Mouse (Mus musculus) neural tube, embryonic 14.5 days (tissue): ENCODE data around the gene 4921507P07Rik. TPM values are rescaled to one million over a fixed set of nuclear protein-coding genes. Genes with fewer than 3 reads are reported as not detected.
"Not testable (repeated sequence)": the region's sequence is repeated elsewhere in the genome, so short reads cannot be mapped to it uniquely, and the experiment has no call there.

Experiments used
- ATAC-seq: fragments of 200-750 bp; cut with Nextera tagmentation; 2 replicates; pipeline ENCODE4 v1.8.0; 2017; ENCODE audit warnings: low read depth, mild to moderate bottlenecking, moderate TSS enrichment, moderate library complexity
- H3K27ac ChIP-seq: fragments of 300-500 bp; sonication (generic); 2 replicates; pipeline ENCODE4 v1.5.1; 2014; ENCODE audit warnings: low read depth, mild to moderate bottlenecking, control low read depth, low read length, moderate library complexity, mixed read lengths
- H3K27me3 ChIP-seq: fragments of 300-500 bp; sonication (generic); 2 replicates; pipeline ENCODE4 v1.6.1; 2014; ENCODE audit warnings: low read length; ENCODE audit not compliant: control insufficient read depth, insufficient read depth
- H3K36me3 ChIP-seq: fragments of 300-500 bp; sonication (generic); 2 replicates; pipeline ENCODE4 v1.6.1; 2014; ENCODE audit warnings: low read length, mixed read lengths; ENCODE audit not compliant: control insufficient read depth, insufficient read depth
- H3K4me1 ChIP-seq: fragments of 300-500 bp; sonication (generic); 2 replicates; pipeline ENCODE4 v1.6.1; 2014; ENCODE audit warnings: low read length; ENCODE audit not compliant: control insufficient read depth, insufficient read depth
- H3K4me2 ChIP-seq: fragments of 300-500 bp; sonication (generic); 2 replicates; pipeline ENCODE4 v1.6.1; 2014; ENCODE audit warnings: mild to moderate bottlenecking, low read depth, low read length, control low read depth
- H3K4me3 ChIP-seq: fragments of 300-500 bp; sonication (generic); 2 replicates; pipeline ENCODE4 v1.5.1; 2014; ENCODE audit warnings: low read depth, low read length, control low read depth, mixed read lengths
- H3K9ac ChIP-seq: fragments of 300-500 bp; sonication (generic); replicated peaks from 2 replicates; pipeline ENCODE4 v1.6.1; 2014; ENCODE audit warnings: low read depth, mild to moderate bottlenecking, control low read depth, low read length, mixed read lengths
- H3K9me3 ChIP-seq: fragments of 300-500 bp; sonication (generic); 2 replicates; pipeline ENCODE4 v1.6.1; 2016; ENCODE audit warnings: low read length; ENCODE audit not compliant: control insufficient read depth
- WGBS: fragments of 180-500 bp; shearing (Covaris S2); extraction: QIAGEN DNeasy Blood & Tissue Kit; methylation state at CpG from one replicate; pipeline ENCODE4 v1.1.7; 2014; 5-methylcytosine and 5-hydroxymethylcytosine counted together
- polyA plus RNA-seq: library from polyadenylated mRNA; unstranded; fragments of >200 nt; fragmentation: Nextera tagmentation; extraction: Ambion mirVana; gene quantifications from 2 replicates; pipeline ENCODE4 v1.2.1, GENCODE M21; 2014

The 4921507P07Rik gene
- polyA plus RNA-seq = 3.1 and 3.7 TPM in 2 replicates

- Histone ChIP-seq H3K9ac (peak within 1 kb of the TSS; percentile 69), H3K9me3 (no peaks in the 10 kb centered on the region), H3K4me1 (no peaks in the 10 kb centered on the region), H3K27me3 (no peaks in the 10 kb centered on the region), H3K36me3 (no peaks in the 10 kb centered on the region), H3K4me3 (peak within 1 kb of the TSS; percentile 63), H3K4me2 (peak within 1 kb of the TSS; percentile 96), H3K27ac (peak within 1 kb of the TSS; percentile 39; the same call in 1 of the 2 replicates)
- peak; percentile 92 for ATAC-seq
- WGBS = under 1% methylated on average over 61 of the region's 62 CpGs
These were observed at the start of gene 4921507P07Rik for GRCm38 (mm10) chr6:50596301-50597211. TSS of gene 4921507P07Rik (minus strand) at chr6:50596632.

GRCm38 (mm10) chr6:50644701-50645100, 48.3 kb upstream of the 4921507P07Rik start:
- Histone ChIP-seq H3K27ac (no peak overlapping the region), H3K36me3 (no peaks in the 10 kb centered on the region), H3K4me2 (no peak overlapping the region), H3K27me3 (no peaks in the 10 kb centered on the region), H3K4me1 (no peaks in the 10 kb centered on the region), H3K4me3 (no peak overlapping the region), H3K9me3 (no peaks in the 10 kb centered on the region), H3K9ac (no peak overlapping the region)
- 65% methylated on average over 3 of the region's 3 CpGs for WGBS
- no peak for ATAC-seq

GRCm38 (mm10) chr6:50641898-50642297, 45.5 kb upstream of the 4921507P07Rik start:
- Histone ChIP-seq H3K4me3 (no peak overlapping the region), H3K27me3 (no peaks in the 10 kb centered on the region), H3K4me2 (no peak overlapping the region), H3K27ac (no peak overlapping the region), H3K4me1 (no peaks in the 10 kb centered on the region), H3K36me3 (no peaks in the 10 kb centered on the region), H3K9ac (no peak overlapping the region), H3K9me3 (no peaks in the 10 kb centered on the region)
- WGBS = 80% methylated on average over 5 of the region's 5 CpGs
- ATAC-seq = no peak

GRCm38 (mm10) chr6:50640377-50640776, 43.9 kb upstream of the 4921507P07Rik start:
- ATAC-seq = no peak
- Histone ChIP-seq H3K9ac (no peak overlapping the region), H3K36me3 (no peaks in the 10 kb centered on the region), H3K9me3 (no peaks in the 10 kb centered on the region), H3K4me3 (no peak overlapping the region), H3K27me3 (no peaks in the 10 kb centered on the region), H3K27ac (no peak overlapping the region), H3K4me2 (no peak overlapping the region), H3K4me1 (no peaks in the 10 kb centered on the region)
- 77% methylated on average over 4 of the region's 4 CpGs for WGBS

- ATAC-seq = no peak
- no peak overlapping the region for H3K9ac ChIP-seq
- no peaks in the 10 kb centered on the region for H3K9me3 ChIP-seq
- H3K27ac ChIP-seq = no peak overlapping the region
- H3K4me3 ChIP-seq = no peak overlapping the region
- no peaks in the 10 kb centered on the region for H3K27me3 ChIP-seq
- H3K4me2 ChIP-seq = no peak overlapping the region
- H3K4me1 ChIP-seq = no peaks in the 10 kb centered on the region
- no peaks in the 10 kb centered on the region for H3K36me3 ChIP-seq
- 25% methylated on average over 2 of the region's 2 CpGs for WGBS
These were observed 43.2 kb upstream of the 4921507P07Rik start for GRCm38 (mm10) chr6:50639656-50640055.

- not testable (repeated sequence) for H3K9ac ChIP-seq, H3K27me3 ChIP-seq, H3K4me1 ChIP-seq, H3K4me3 ChIP-seq, H3K36me3 ChIP-seq, ATAC-seq, H3K27ac ChIP-seq, H3K9me3 ChIP-seq, H3K4me2 ChIP-seq
- 75% methylated on average over 2 of the region's 2 CpGs for WGBS
These were observed 29.7 kb upstream of the 4921507P07Rik start for GRCm38 (mm10) chr6:50626170-50626569.

GRCm38 (mm10) chr6:50618273-50618672, 21.8 kb upstream of the 4921507P07Rik start:
- ATAC-seq, H3K36me3 ChIP-seq, H3K4me1 ChIP-seq, H3K4me2 ChIP-seq, H3K27me3 ChIP-seq, H3K27ac ChIP-seq, H3K4me3 ChIP-seq, H3K9ac ChIP-seq, H3K9me3 ChIP-seq: not testable (repeated sequence)
- 87% methylated on average over 1 of the region's 1 CpGs for WGBS

GRCm38 (mm10) chr6:50601620-50602019, 5.2 kb upstream of the 4921507P07Rik start:
- Histone ChIP-seq H3K36me3 (no peaks in the 10 kb centered on the region), H3K4me2 (no peak overlapping the region), H3K4me3 (no peak overlapping the region), H3K9ac (no peak overlapping the region), H3K4me1 (no peaks in the 10 kb centered on the region), H3K27me3 (no peaks in the 10 kb centered on the region), H3K27ac (no peak overlapping the region), H3K9me3 (no peaks in the 10 kb centered on the region)
- ATAC-seq = no peak
- WGBS = 32% methylated on average over 4 of the region's 4 CpGs

GRCm38 (mm10) chr6:50598560-50598959, 2.1 kb upstream of the 4921507P07Rik start:
- H3K4me2 ChIP-seq = no peak overlapping the region
- H3K4me3 ChIP-seq = no peak overlapping the region
- H3K27ac ChIP-seq = no peak overlapping the region
- H3K9ac ChIP-seq = no peak overlapping the region
- H3K36me3 ChIP-seq = no peaks in the 10 kb centered on the region
- no peaks in the 10 kb centered on the region for H3K9me3 ChIP-seq
- ATAC-seq = no peak
- H3K27me3 ChIP-seq = no peaks in the 10 kb centered on the region
- no peaks in the 10 kb centered on the region for H3K4me1 ChIP-seq
- WGBS = 50% methylated on average over 5 of the region's 5 CpGs
